In genomic region chr10:99986745-99987144, GRCm38 (mm10) we compare ENCODE assay signal across 11 mouse cellular contexts. TPM values are rescaled to one million over a fixed set of nuclear protein-coding genes. Genes with fewer than 3 reads are reported as not detected.
DNase-seq lines count a peak whose midpoint lies in the region; ATAC-seq and TF ChIP-seq lines count a peak whose summit lies in the region.
"Had no signal": no experiment of that assay in that cellular context is flagged by ENCODE, and none has a peak within 500 bp of the region (broad histone marks: within the 10 kb centered on the region; RNA-seq: fewer than 3 reads in every experiment).

No protein-coding gene starts in this region.

- no peaks in the 10 kb centered on the region for H3K36me3 ChIP-seq in kidney, adult 2 months (ENCODE audit: control insufficient read depth, insufficient read depth, low read length)
- H3K36me3 ChIP-seq in lung, embryonic 16.5 days (ENCODE audit: control insufficient read depth, insufficient read depth, low read length): no peaks in the 10 kb centered on the region
- no peaks in the 10 kb centered on the region for H3K36me3 ChIP-seq in embryonic facial prominence, embryonic 14.5 days (ENCODE audit: control insufficient read depth, insufficient read depth, low read length)
- no peaks in the 10 kb centered on the region for H3K36me3 ChIP-seq in myocyte (ENCODE audit: control insufficient read depth, insufficient read depth)

- H3K9me3 ChIP-seq in lung, embryonic 16.5 days (ENCODE audit: control insufficient read depth, low read length): no peaks in the 10 kb centered on the region
- no peaks in the 10 kb centered on the region for H3K9me3 ChIP-seq in embryonic facial prominence, embryonic 14.5 days (ENCODE audit: control insufficient read depth, low read length)

- no peak overlapping the region for H3ac ChIP-seq in myocyte (ENCODE audit: control insufficient read depth, insufficient read length)

- 0 out of 2 replicates have a peak overlapping the region, but pooled peaks have one; percentile 22 for H3K4me3 ChIP-seq in kidney, adult 2 months (ENCODE audit: insufficient read depth, low read depth, low read length)
- no peak overlapping the region for H3K4me3 ChIP-seq in lung, embryonic 16.5 days (ENCODE audit: low read length)
- no peak overlapping the region for H3K4me3 ChIP-seq in embryonic facial prominence, embryonic 14.5 days (ENCODE audit: low read depth, low read length)
- no peak overlapping the region for H3K4me3 ChIP-seq in myocyte
- H3K4me3 ChIP-seq in cerebellum, adult 2 months (replicated peaks; ENCODE audit: insufficient read depth, low read depth, low read length): no peak overlapping the region

- DNase-seq in kidney, adult 2 months: no peak
- no peak for DNase-seq in kidney, postnatal 10 days
- no peak for DNase-seq in lung, postnatal 36 days
- no peak for DNase-seq in embryonic facial prominence, embryonic 14.5 days (ENCODE audit: low spot score)
- DNase-seq in cerebellum, adult 2 months: no peak
- DNase-seq in left cerebral cortex, postnatal 10 days (ENCODE audit: extremely low spot score in 1 of 2, low spot score in 2 of 2): no peak
- DNase-seq: adrenal gland, postnatal 10 days had no signal

- 34% methylated on average over 8 of the region's 8 CpGs for WGBS in kidney, adult 2 months
- WGBS in lung, embryonic 16.5 days: 51% methylated on average over 8 of the region's 8 CpGs
- WGBS in embryonic facial prominence, embryonic 14.5 days: 35% methylated on average over 8 of the region's 8 CpGs
- 85% methylated on average over 8 of the region's 8 CpGs for WGBS in cerebellum, adult 2 months

- no peak overlapping the region for H3K27ac ChIP-seq in kidney, adult 2 months (ENCODE audit: insufficient read depth, low read depth, low read length)
- H3K27ac ChIP-seq in lung, embryonic 16.5 days (ENCODE audit: low read length): no peak overlapping the region
- no peak overlapping the region for H3K27ac ChIP-seq in embryonic facial prominence, embryonic 14.5 days (replicated peaks; ENCODE audit: low read depth, low read length)
- no peak overlapping the region for H3K27ac ChIP-seq in cerebellum, adult 2 months (ENCODE audit: insufficient read depth, low read length)

- no peak for TF ChIP-seq CTCF in kidney, adult 2 months (conservative IDR thresholded peaks at IDR 0.05; ENCODE audit: insufficient read depth, insufficient read length, low read depth, low read length)
- TF ChIP-seq CTCF in cerebellum, adult 2 months (IDR thresholded peaks at IDR 0.05; ENCODE audit: borderline replicate concordance, insufficient read depth, low read depth, low read length): no peak

- H3K4me1 ChIP-seq in kidney, adult 2 months (ENCODE audit: control insufficient read depth, insufficient read depth, low read length): no peaks in the 10 kb centered on the region
- H3K4me1 ChIP-seq in lung, embryonic 16.5 days (replicated peaks; ENCODE audit: control insufficient read depth, insufficient read depth, low read length): no peaks in the 10 kb centered on the region
- no peaks in the 10 kb centered on the region; the same call in 1 of the 2 replicates for H3K4me1 ChIP-seq in embryonic facial prominence, embryonic 14.5 days (ENCODE audit: control insufficient read depth, insufficient read depth, low read length)
- no peaks in the 10 kb centered on the region for H3K4me1 ChIP-seq in cerebellum, adult 2 months (ENCODE audit: control insufficient read depth, insufficient read depth, low read length)

- no peaks in the 10 kb centered on the region for H3K79me2 ChIP-seq in myocyte (ENCODE audit: control insufficient read depth, insufficient read depth)

- intact Hi-C loops in left cerebral cortex, postnatal 10 days (cut with DNase I): no loop called here

- no peaks in the 10 kb centered on the region for H3K27me3 ChIP-seq in kidney, adult 2 months (replicated peaks; ENCODE audit: control insufficient read depth, insufficient read depth, low read length)
- H3K27me3 ChIP-seq in lung, embryonic 16.5 days (ENCODE audit: control insufficient read depth, insufficient read depth, low read depth, low read length): no peaks in the 10 kb centered on the region
- no peaks in the 10 kb centered on the region for H3K27me3 ChIP-seq in embryonic facial prominence, embryonic 14.5 days (replicated peaks; ENCODE audit: control insufficient read depth, insufficient read depth, low read length)
- H3K27me3 ChIP-seq in myocyte (ENCODE audit: control insufficient read depth, insufficient read depth, insufficient read length): no peaks in the 10 kb centered on the region
- H3K27me3 ChIP-seq in cerebellum, adult 2 months (ENCODE audit: control insufficient read depth, insufficient read depth, low read length): no peaks in the 10 kb centered on the region

- TF ChIP-seq POLR2A in kidney, adult 2 months (IDR thresholded peaks at IDR 0.05; ENCODE audit: low read depth, low read length): no peak
- TF ChIP-seq POLR2A in myocyte (IDR thresholded peaks at IDR 0.05; ENCODE audit: insufficient read length, low read depth): no peak
- no peak for TF ChIP-seq POLR2A in cerebellum, adult 2 months (IDR thresholded peaks at IDR 0.05; ENCODE audit: borderline replicate concordance, insufficient read depth, low read length)

- ATAC-seq in lung, embryonic 16.5 days (ENCODE audit: low read depth): no peak
- ATAC-seq in embryonic facial prominence, embryonic 14.5 days (ENCODE audit: low read depth): no peak
- ATAC-seq: hindbrain, embryonic 16.5 days; midbrain, embryonic 16.5 days had no signal

- peak overlapping the region; percentile 7; the same call in 1 of the 2 replicates for H3K4me2 ChIP-seq in lung, embryonic 16.5 days (ENCODE audit: low read depth, low read length)
- peak overlapping the region; percentile 29 for H3K4me2 ChIP-seq in embryonic facial prominence, embryonic 14.5 days (ENCODE audit: low read depth, low read length)
- H3K4me2 ChIP-seq in myocyte (ENCODE audit: low read depth): peak overlapping the region; percentile 51

- no peak overlapping the region for H3K9ac ChIP-seq in lung, embryonic 16.5 days (ENCODE audit: low read length)
- H3K9ac ChIP-seq in embryonic facial prominence, embryonic 14.5 days (ENCODE audit: low read depth, low read length): no peak overlapping the region

TF ChIP-seq in myocyte, 11 proteins besides CTCF, POLR2A, EP300 and RAD21:
- TF ChIP-seq REST (IDR thresholded peaks at IDR 0.05; ENCODE audit: insufficient read depth, insufficient read length) (no peak), POLR2AphosphoS2 (IDR thresholded peaks at IDR 0.05; ENCODE audit: insufficient read length, low read depth) (no peak), MAX (IDR thresholded peaks at IDR 0.05; ENCODE audit: low read depth) (no peak), CEBPB (IDR thresholded peaks at IDR 0.05; ENCODE audit: insufficient read depth, poor library complexity, severe bottlenecking) (no peak), MYOD1 (IDR thresholded peaks at IDR 0.05; ENCODE audit: control insufficient read depth in 1 of 3, insufficient read length in 2 of 3, low read depth in 2 of 3) (no peak), SRF (IDR thresholded peaks at IDR 0.05; ENCODE audit: control insufficient read depth, insufficient read length, low read depth) (no peak), E2F4 (IDR thresholded peaks at IDR 0.05; ENCODE audit: insufficient read depth) (no peak), TCF12 (IDR thresholded peaks at IDR 0.05; ENCODE audit: insufficient read depth, poor library complexity, severe bottlenecking) (no peak), USF1 (IDR thresholded peaks at IDR 0.05; ENCODE audit: low read depth) (no peak), TCF3 (IDR thresholded peaks at IDR 0.05; ENCODE audit: insufficient read length, low read depth) (no peak), MYOG (IDR thresholded peaks at IDR 0.05; ENCODE audit: control insufficient read depth in 1 of 3, insufficient read depth in 1 of 3, insufficient read length in 2 of 3, low read depth in 2 of 3) (no peak)

RNA-seq across cellular contexts. Expression of gene Kitl, which starts 28.7 kb away (rescaled TPM):
- polyA plus RNA-seq in kidney, adult 2 months (2012; rRNA removed): 10.3 and 15.1 TPM in 2 replicates
- 38.5 and 41.2 TPM in 2 replicates for polyA plus RNA-seq in lung, embryonic 16.5 days (2015; fragmentation: Nextera tagmentation; extraction: Ambion mirVana)
- 36.5 and 40.2 TPM in 2 replicates for polyA plus RNA-seq in embryonic facial prominence, embryonic 14.5 days (2014; fragmentation: Nextera tagmentation; extraction: Ambion mirVana)
- polyA plus RNA-seq in myocyte (2012; fragmentation: generic; extraction: Trizol): 1.6 TPM
- 33.0 and 39.4 TPM in 2 replicates for polyA plus RNA-seq in cerebellum, adult 2 months (2012; rRNA removed)
- 10 to 100 TPM; 55.7 to 60.0 TPM for total RNA-seq in left cerebral cortex, postnatal 10 days (2021)
